Mouse (Mus musculus) kidney, postnatal 0 days (tissue): ENCODE data around the gene Fhod1. TPM values are rescaled to one million over a fixed set of nuclear protein-coding genes. Genes with fewer than 3 reads are reported as not detected.

ENCODE experiments used
- ATAC-seq: fragments of 200-750 bp; cut with Nextera tagmentation; replicated peaks from 2 replicates; pipeline ENCODE4 v1.8.0; 2017; ENCODE audit warnings: low read depth, moderate number of reproducible peaks, moderate TSS enrichment, moderate library complexity; ENCODE audit not compliant: low FRiP score
- DNase-seq: peaks from one replicate; pipeline ENCODE4 v3.0.0-alpha.2; 2016; ENCODE audit warnings: low spot score
- H3K27ac ChIP-seq: fragments of 300-500 bp; sonication (generic); 2 replicates; pipeline ENCODE4 v1.5.1; 2014; ENCODE audit warnings: mild to moderate bottlenecking
- H3K27me3 ChIP-seq: fragments of 300-500 bp; sonication (generic); 2 replicates; pipeline ENCODE4 v1.6.1; 2014; ENCODE audit warnings: low read length, mixed read lengths; ENCODE audit not compliant: insufficient read depth
- H3K36me3 ChIP-seq: fragments of 300-500 bp; sonication (generic); 2 replicates; pipeline ENCODE4 v1.6.1; 2014; ENCODE audit warnings: low read length, mixed read lengths; ENCODE audit not compliant: insufficient read depth
- H3K4me1 ChIP-seq: fragments of 300-500 bp; sonication (generic); replicated peaks from 2 replicates; pipeline ENCODE4 v1.6.1; 2014; ENCODE audit warnings: antibody characterized with exemption, low read length, mixed read lengths; ENCODE audit not compliant: insufficient read depth
- H3K4me2 ChIP-seq: fragments of 300-500 bp; sonication (generic); 2 replicates; pipeline ENCODE4 v1.6.1; 2014; ENCODE audit warnings: mild to moderate bottlenecking, low read length, moderate library complexity, mixed read lengths
- H3K4me3 ChIP-seq: fragments of 300-500 bp; sonication (generic); replicated peaks from 2 replicates; pipeline ENCODE4 v1.5.1; 2014; ENCODE audit warnings: low read depth, low read length
- H3K9ac ChIP-seq: fragments of 300-500 bp; sonication (generic); 2 replicates; pipeline ENCODE4 v1.6.1; 2014; ENCODE audit warnings: low read depth, low read length
- H3K9me3 ChIP-seq: fragments of 300-500 bp; sonication (generic); replicated peaks from 2 replicates; pipeline ENCODE4 v1.6.1; 2016; ENCODE audit warnings: low read length, inconsistent platforms, mixed read lengths
- CTCF ChIP-seq: IDR thresholded peaks from 2 replicates; pipeline ENCODE4 v1.5.1; 2016; ENCODE audit warnings: antibody characterized with exemption, low read depth, mild to moderate bottlenecking, moderate library complexity
- WGBS: fragments of 180-500 bp; shearing (Covaris S2); extraction: QIAGEN DNeasy Blood & Tissue Kit; methylation state at CpG from one replicate; pipeline ENCODE4 v1.1.7; 2014; 5-methylcytosine and 5-hydroxymethylcytosine counted together
- polyA plus RNA-seq: library from polyadenylated mRNA; unstranded; fragments of >200 nt; fragmentation: Nextera tagmentation; extraction: Ambion mirVana; gene quantifications from 2 replicates; pipeline ENCODE4 v1.2.1, GENCODE M21; 2015

Fhod1 gene
- polyA plus RNA-seq, 1 experiment from 2014 or later = 1.8 TPM

GRCm38 (mm10) chr8:105315073-105315769 is 32.5 kb downstream of the Fhod1 start:
- no peaks in the 10 kb centered on the region for H3K4me1 ChIP-seq
- no peaks in the 10 kb centered on the region for H3K27me3 ChIP-seq
- no peak overlapping the region for H3K27ac ChIP-seq
- H3K4me3 ChIP-seq = no peak overlapping the region
- TF ChIP-seq CTCF = no peak
- peaks cover 44% of the 10 kb centered on the region for H3K36me3 ChIP-seq
- no peak for ATAC-seq
- no peak overlapping the region for H3K4me2 ChIP-seq
- H3K9me3 ChIP-seq = no peaks in the 10 kb centered on the region
- WGBS = 89% methylated on average over 18 of the region's 18 CpGs
- H3K9ac ChIP-seq = no peak overlapping the region
- DNase-seq = no peak

GRCm38 (mm10) chr8:105313622-105314402 is 33.9 kb downstream of the Fhod1 start:
- Histone ChIP-seq H3K4me3 (no peak overlapping the region), H3K9ac (no peak overlapping the region), H3K4me1 (no peaks in the 10 kb centered on the region), H3K27me3 (no peaks in the 10 kb centered on the region), H3K36me3 (peaks cover 47% of the 10 kb centered on the region), H3K4me2 (no peak overlapping the region), H3K9me3 (no peaks in the 10 kb centered on the region), H3K27ac (no peak overlapping the region)
- TF ChIP-seq CTCF = no peak
- ATAC-seq (no peak), DNase-seq (no peak)
- 78% methylated on average over 9 of the region's 9 CpGs for WGBS

- WGBS = 93% methylated on average over 8 of the region's 8 CpGs
- no peak for ATAC-seq
- no peak for TF ChIP-seq CTCF
These were observed 34.8 kb downstream of the Fhod1 start for GRCm38 (mm10) chr8:105312891-105313481.

GRCm38 (mm10) chr8:105311718-105312117 is 36.0 kb downstream of the Fhod1 start:
- no peak overlapping the region for H3K4me2 ChIP-seq
- no peaks in the 10 kb centered on the region for H3K4me1 ChIP-seq
- DNase-seq (no peak), ATAC-seq (no peak)
- 100% methylated on average over 1 of the region's 1 CpGs for WGBS
- H3K27ac ChIP-seq = no peak overlapping the region
- H3K36me3 ChIP-seq = peaks cover 42% of the 10 kb centered on the region
- no peak overlapping the region for H3K9ac ChIP-seq
- no peaks in the 10 kb centered on the region for H3K27me3 ChIP-seq
- peak; percentile 24; the same call in 1 of the 2 replicates for TF ChIP-seq CTCF
- no peaks in the 10 kb centered on the region for H3K9me3 ChIP-seq
- H3K4me3 ChIP-seq = no peak overlapping the region

More at GRCm38 (mm10) chr8:105312891-105313481, 34.8 kb downstream of the Fhod1 start:
- no peaks in the 10 kb centered on the region for H3K9me3 ChIP-seq
- H3K36me3 ChIP-seq = peaks cover 45% of the 10 kb centered on the region
- no peaks in the 10 kb centered on the region for H3K4me1 ChIP-seq
- H3K9ac ChIP-seq = no peak overlapping the region
- H3K4me2 ChIP-seq = no peak overlapping the region
- H3K27ac ChIP-seq = no peak overlapping the region
- no peak for DNase-seq
- no peaks in the 10 kb centered on the region for H3K27me3 ChIP-seq
- H3K4me3 ChIP-seq = no peak overlapping the region

- Histone ChIP-seq H3K36me3 (peaks cover 34% of the 10 kb centered on the region), H3K4me2 (no peak overlapping the region), H3K4me3 (no peak overlapping the region), H3K4me1 (peaks cover 12% of the 10 kb centered on the region; the same call in 1 of the 2 replicates), H3K9ac (no peak overlapping the region), H3K27ac (no peak overlapping the region), H3K9me3 (no peaks in the 10 kb centered on the region), H3K27me3 (no peaks in the 10 kb centered on the region)
- 82% methylated on average over 8 of the region's 8 CpGs for WGBS
- TF ChIP-seq CTCF = no peak
- ATAC-seq (no peak), DNase-seq (no peak)
These were observed 37.6 kb downstream of the Fhod1 start for GRCm38 (mm10) chr8:105310118-105310517.

GRCm38 (mm10) chr8:105309142-105309847 is 38.5 kb downstream of the Fhod1 start:
- peaks cover 12% of the 10 kb centered on the region; the same call in 1 of the 2 replicates for H3K4me1 ChIP-seq
- 71% methylated on average over 15 of the region's 15 CpGs for WGBS
- peaks cover 29% of the 10 kb centered on the region for H3K36me3 ChIP-seq
- no peak overlapping the region for H3K4me3 ChIP-seq
- TF ChIP-seq CTCF = no peak
- no peaks in the 10 kb centered on the region for H3K27me3 ChIP-seq
- no peak overlapping the region for H3K27ac ChIP-seq
- H3K9ac ChIP-seq = no peak overlapping the region
- no peaks in the 10 kb centered on the region for H3K9me3 ChIP-seq
- no peak overlapping the region for H3K4me2 ChIP-seq
- no peak for DNase-seq
- no peak for ATAC-seq
